Mouse (Mus musculus) right cerebral cortex, adult 18-20 months (tissue): ENCODE measurements around the gene Mapk6.

ENCODE experiments used
- DNase-seq: peaks from one replicate; pipeline ENCODE4 v3.0.0; 2022; ENCODE audit warnings: mixed read lengths

Mapk6 gene

GRCm38 (mm10) chr9:75424358-75425150, 14.7 kb upstream of the Mapk6 start:
- no peak for DNase-seq

- no peak for DNase-seq
These were observed 13.9 kb upstream of the Mapk6 start for GRCm38 (mm10) chr9:75423683-75424082.

- DNase-seq = no peak
These were observed 12.5 kb upstream of the Mapk6 start for GRCm38 (mm10) chr9:75422251-75422691.

GRCm38 (mm10) chr9:75414204-75414603, 4.4 kb upstream of the Mapk6 start:
- DNase-seq = no peak

- no peak for DNase-seq
These were observed 3.4 kb upstream of the Mapk6 start for GRCm38 (mm10) chr9:75413206-75413605.

- DNase-seq = no peak
These were observed 1.8 kb upstream of the Mapk6 start for GRCm38 (mm10) chr9:75411584-75411983.

- DNase-seq = no peak
These were observed 1.2 kb upstream of the Mapk6 start for GRCm38 (mm10) chr9:75410868-75411487.

GRCm38 (mm10) chr9:75409031-75409851, 564 bp downstream of the Mapk6 start:
- DNase-seq = peak; percentile 54

- DNase-seq = no peak
These were observed 1.5 kb downstream of the Mapk6 start for GRCm38 (mm10) chr9:75408204-75408826.

- peak; percentile 81 for DNase-seq
These were observed 2.0 kb downstream of the Mapk6 start for GRCm38 (mm10) chr9:75407803-75408202.

- no peak for DNase-seq
These were observed 3.7 kb downstream of the Mapk6 start for GRCm38 (mm10) chr9:75406121-75406520.

GRCm38 (mm10) chr9:75403520-75403919, 6.3 kb downstream of the Mapk6 start:
- no peak for DNase-seq

GRCm38 (mm10) chr9:75401593-75402504, 8.0 kb downstream of the Mapk6 start:
- no peak for DNase-seq

GRCm38 (mm10) chr9:75400639-75401038, 9.2 kb downstream of the Mapk6 start:
- no peak for DNase-seq

GRCm38 (mm10) chr9:75399069-75399468, 10.7 kb downstream of the Mapk6 start:
- DNase-seq = no peak

GRCm38 (mm10) chr9:75395971-75396370, 13.8 kb downstream of the Mapk6 start:
- DNase-seq = no peak

- no peak for DNase-seq
These were observed 16.6 kb downstream of the Mapk6 start for GRCm38 (mm10) chr9:75393251-75393650.

GRCm38 (mm10) chr9:75385218-75385974, 24.4 kb downstream of the Mapk6 start:
- no peak for DNase-seq

GRCm38 (mm10) chr9:75384337-75384962, 25.4 kb downstream of the Mapk6 start:
- DNase-seq = no peak

- no peak for DNase-seq
These were observed 26.0 kb downstream of the Mapk6 start for GRCm38 (mm10) chr9:75383785-75384184.

GRCm38 (mm10) chr9:75382825-75383224, 27.0 kb downstream of the Mapk6 start:
- DNase-seq = no peak
